Mouse (Mus musculus) kidney, adult 10 weeks (tissue): ENCODE results near the gene Sinhcaf. TPM values are rescaled to one million over a fixed set of nuclear protein-coding genes. Genes with fewer than 3 reads are reported as not detected.

Experiments
- polyA plus RNA-seq: library from polyadenylated mRNA; stranded (reverse); fragments of 350-450 nt; fragmentation: Illumina TruSeq; extraction: RNeasy Lipid Tissue Mini Kit (QIAGEN cat#74804); gene quantifications from one replicate; pipeline ENCODE4 v1.2.3, GENCODE M21; 2014; ENCODE audit warnings: low read depth, low replicate concordance

Sinhcaf gene
- polyA plus RNA-seq = 24.7 TPM

DNA sequence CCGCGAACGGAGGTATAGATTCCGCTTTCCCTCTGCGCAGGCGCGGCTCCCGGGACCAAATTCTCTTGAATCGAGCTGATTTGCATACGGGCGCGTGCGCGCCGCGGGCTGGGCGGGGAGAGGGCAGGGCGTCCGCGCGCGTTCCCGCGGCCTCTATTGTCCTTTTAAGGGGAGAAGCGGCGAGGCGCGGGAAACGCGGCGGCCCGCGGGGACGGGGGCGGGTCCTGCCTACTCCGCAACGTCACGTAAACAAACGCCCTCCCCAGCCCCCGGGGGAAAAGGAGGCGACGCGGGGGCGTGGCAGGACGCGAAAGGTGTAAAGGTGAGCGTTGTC is at the start of gene Sinhcaf:
Sinhcaf (minus strand) TSS at position 59 of the 334 bp plus-strand sequence.

DNA sequence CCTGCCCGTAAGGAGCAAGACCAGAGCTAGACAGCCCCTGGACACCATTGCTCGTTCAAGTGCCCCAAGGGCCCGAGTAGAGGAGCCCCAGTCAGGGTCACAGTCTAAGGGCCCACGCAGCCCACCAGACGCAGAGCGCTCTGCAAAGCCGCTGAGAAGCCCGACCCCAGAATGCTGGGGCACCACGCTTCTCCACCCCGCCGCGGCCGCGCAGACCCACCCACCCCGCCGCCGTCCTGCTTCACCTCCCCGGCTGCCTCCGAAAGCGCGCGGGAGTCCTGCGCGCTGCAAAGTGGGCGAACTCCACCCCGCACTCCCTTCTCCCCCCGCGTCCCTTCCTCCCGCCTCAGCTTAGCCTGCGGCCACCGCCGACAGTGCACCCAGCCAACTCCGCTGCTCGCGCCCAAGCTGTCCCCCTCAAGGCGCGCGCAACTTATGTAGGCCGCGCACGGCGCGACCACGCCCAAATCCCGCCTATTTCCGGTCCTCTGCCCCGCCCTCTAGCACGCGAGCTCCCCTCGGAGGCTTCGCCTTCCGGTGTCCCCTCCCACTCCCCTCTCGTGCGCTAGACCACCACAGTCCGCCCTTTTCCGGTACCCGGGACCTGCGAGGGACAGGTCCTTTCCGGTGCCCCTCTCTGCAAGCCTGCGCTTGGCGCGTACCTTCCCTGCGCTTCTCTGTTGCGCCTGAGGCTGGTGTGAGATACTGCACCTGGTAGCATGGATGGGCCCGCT is 50.3 kb downstream of the Sinhcaf start, which contains the start of gene Caprin2:
Caprin2 (minus strand) TSS at position 465 of the 734 bp plus-strand sequence.

Other genes with a start within 250 kb of the Sinhcaf start
- gene Ipo8, start 115.0 kb downstream of the Sinhcaf start, polyA plus RNA-seq = 64.4 TPM
- gene Caprin2, start 50.2 kb downstream of the Sinhcaf start, polyA plus RNA-seq = 14.9 TPM
- 24.5 TPM for gene Dennd5b, start 155.2 kb upstream of the Sinhcaf start, polyA plus RNA-seq
- gene Gm10203, start 183.7 kb upstream of the Sinhcaf start, polyA plus RNA-seq = not detected
- 38.7 TPM for gene Etfbkmt, start 193.4 kb upstream of the Sinhcaf start, polyA plus RNA-seq
- gene Amn1, start 242.2 kb upstream of the Sinhcaf start, polyA plus RNA-seq = 38.8 TPM